Mouse (Mus musculus) stomach, embryonic 16.5 days (tissue): Measurements from ENCODE around the gene Ppfibp1. TPM values are rescaled to one million over a fixed set of nuclear protein-coding genes. Genes with fewer than 3 reads are reported as not detected.
A peak's percentile ranks its signal among the peaks of the same experiment; 100 is the strongest.

Experiments
- ATAC-seq: fragments of 200-750 bp; cut with Nextera tagmentation; 2 replicates; pipeline ENCODE4 v1.8.0; 2017; ENCODE audit warnings: moderate number of reproducible peaks, moderate TSS enrichment; ENCODE audit not compliant: insufficient read depth, low FRiP score
- H3K27ac ChIP-seq: fragments of 300-500 bp; sonication (generic); 2 replicates; pipeline ENCODE4 v1.5.1; 2014; ENCODE audit warnings: low read length
- H3K27me3 ChIP-seq: fragments of 300-500 bp; sonication (generic); 2 replicates; pipeline ENCODE4 v1.6.1; 2014; ENCODE audit warnings: low read length, control low read depth, mixed read lengths; ENCODE audit not compliant: control insufficient read depth, insufficient read depth
- H3K36me3 ChIP-seq: fragments of 300-500 bp; sonication (generic); 2 replicates; pipeline ENCODE4 v1.6.1; 2014; ENCODE audit warnings: low read length; ENCODE audit not compliant: control insufficient read depth, insufficient read depth
- H3K4me1 ChIP-seq: fragments of 300-500 bp; sonication (generic); 2 replicates; pipeline ENCODE4 v1.6.1; 2014; ENCODE audit warnings: low read length, control low read depth, mixed read lengths; ENCODE audit not compliant: control insufficient read depth, insufficient read depth
- H3K4me2 ChIP-seq: fragments of 300-500 bp; sonication (generic); 2 replicates; pipeline ENCODE4 v1.6.1; 2014; ENCODE audit warnings: low read depth, low read length, mixed read lengths
- H3K4me3 ChIP-seq: fragments of 300-500 bp; sonication (generic); replicated peaks from 2 replicates; pipeline ENCODE4 v1.5.1; 2014; ENCODE audit warnings: mild to moderate bottlenecking, low read length
- H3K9ac ChIP-seq: fragments of 300-500 bp; sonication (generic); 2 replicates; pipeline ENCODE4 v1.6.1; 2014; ENCODE audit warnings: low read length
- H3K9me3 ChIP-seq: fragments of 300-500 bp; sonication (generic); replicated peaks from 2 replicates; pipeline ENCODE4 v1.6.1; 2016; ENCODE audit warnings: low read length, control low read depth; ENCODE audit not compliant: control insufficient read depth
- WGBS: fragments of 180-500 bp; shearing (Covaris S2); extraction: QIAGEN DNeasy Blood & Tissue Kit; methylation state at CpG from one replicate; pipeline ENCODE4 v1.1.7; 2014; 5-methylcytosine and 5-hydroxymethylcytosine counted together
- polyA plus RNA-seq: library from polyadenylated mRNA; unstranded; fragments of >200 nt; fragmentation: Nextera tagmentation; extraction: Ambion mirVana; gene quantifications from 2 replicates; pipeline ENCODE4 v1.2.1, GENCODE M21; 2015

The Ppfibp1 gene
- polyA plus RNA-seq, 1 experiment from 2014 or later = 51.4 TPM

GRCm38 (mm10) chr6:147030096-147030885 is 142.0 kb downstream of the Ppfibp1 start:
- Histone ChIP-seq H3K9me3 (no peaks in the 10 kb centered on the region), H3K4me1 (no peaks in the 10 kb centered on the region), H3K4me2 (no peak overlapping the region), H3K27me3 (no peaks in the 10 kb centered on the region), H3K4me3 (no peak overlapping the region), H3K27ac (no peak overlapping the region), H3K9ac (no peak overlapping the region), H3K36me3 (peaks cover 3% of the 10 kb centered on the region; the same call in 1 of the 2 replicates)
- WGBS = 88% methylated on average over 15 of the region's 15 CpGs
- ATAC-seq = no peak

DNA sequence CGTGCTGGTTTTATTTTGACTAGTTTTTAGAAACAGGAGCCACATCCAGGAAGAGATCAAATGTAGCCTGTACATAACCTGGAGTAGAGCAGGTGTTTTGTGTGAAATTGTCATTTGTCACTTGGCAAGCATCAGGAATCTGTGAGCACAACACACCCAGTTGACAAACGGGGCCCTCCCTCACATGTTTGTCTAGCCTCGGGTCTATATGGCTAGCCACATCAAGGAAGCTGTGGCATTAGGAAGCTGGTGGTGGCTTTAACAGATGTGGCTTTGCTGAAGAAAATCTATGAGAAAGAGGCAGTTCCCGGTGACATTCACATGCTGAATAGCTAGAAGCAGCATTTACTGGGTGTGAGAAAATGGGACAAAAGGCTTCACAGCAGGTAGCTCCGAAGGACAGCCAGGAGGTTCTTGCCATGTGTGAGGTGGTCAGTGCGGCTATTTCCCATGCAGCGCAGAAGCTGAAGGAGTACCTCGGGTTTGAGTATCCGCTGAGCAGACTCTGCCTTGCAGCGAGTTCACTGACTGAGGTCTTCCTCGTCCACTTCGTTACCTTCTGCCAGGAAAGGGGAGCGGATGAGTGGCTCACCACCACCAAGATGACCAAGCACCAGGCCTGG is 144.1 kb downstream of the Ppfibp1 start, which contains the start of gene Rep15:
Rep15 (plus strand) TSS at position 282 of the 623 bp plus-strand sequence.
- ATAC-seq = no peak
- Histone ChIP-seq H3K4me1 (no peaks in the 10 kb centered on the region), H3K9me3 (no peaks in the 10 kb centered on the region), H3K27me3 (no peaks in the 10 kb centered on the region), H3K4me2 (no peak within 1 kb of the TSS), H3K36me3 (peaks cover 3% of the 10 kb centered on the region; the same call in 1 of the 2 replicates), H3K9ac (peak within 1 kb of the TSS; percentile 35; the same call in 1 of the 2 replicates), H3K27ac (no peak within 1 kb of the TSS), H3K4me3 (no peak within 1 kb of the TSS)
- 51% methylated on average over 13 of the region's 13 CpGs for WGBS

GRCm38 (mm10) chr6:147042291-147043290 is 154.3 kb downstream of the Ppfibp1 start, which contains the start of gene Mrps35:
Mrps35 (plus strand) TSS chr6:147042764.
- Histone ChIP-seq H3K9ac (peak within 1 kb of the TSS; percentile 97), H3K4me3 (peak within 1 kb of the TSS; percentile 93), H3K36me3 (peaks cover 6% of the 10 kb centered on the region; the same call in 1 of the 2 replicates), H3K4me2 (peak within 1 kb of the TSS; percentile 72), H3K9me3 (no peaks in the 10 kb centered on the region), H3K4me1 (0 out of 2 replicates have a peak, but pooled peaks cover 5% of the 10 kb centered on the region), H3K27ac (peak within 1 kb of the TSS; percentile 89), H3K27me3 (no peaks in the 10 kb centered on the region)
- peak; percentile 97 for ATAC-seq
- 3% methylated on average over 66 of the region's 66 CpGs for WGBS

DNA sequence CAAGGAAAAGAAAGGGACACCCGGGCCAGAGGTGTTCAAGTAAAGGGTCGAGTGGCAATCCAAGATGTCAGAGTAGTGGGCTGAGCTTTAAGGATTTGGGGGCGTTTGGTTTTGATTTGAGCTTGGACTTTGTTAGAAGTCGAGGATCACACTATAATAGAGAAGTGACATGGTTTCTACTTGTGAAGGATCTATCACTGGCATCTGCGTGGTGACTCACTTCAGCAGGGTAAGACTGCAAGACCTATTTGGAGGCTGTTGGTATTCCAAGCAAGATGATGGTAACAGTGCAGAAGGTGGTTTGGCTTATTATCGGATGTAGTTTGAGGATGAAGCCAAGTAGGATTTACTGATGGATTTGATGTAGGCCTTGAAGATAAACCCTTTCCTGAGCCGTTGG is 155.3 kb downstream of the Ppfibp1 start:
- no peaks in the 10 kb centered on the region for H3K27me3 ChIP-seq
- peak overlapping the region; percentile 72 for H3K4me2 ChIP-seq
- H3K4me3 ChIP-seq = peak overlapping the region; percentile 93
- ATAC-seq = no peak
- no peaks in the 10 kb centered on the region for H3K9me3 ChIP-seq
- H3K36me3 ChIP-seq = peaks cover 6% of the 10 kb centered on the region; the same call in 1 of the 2 replicates
- H3K27ac ChIP-seq = no peak overlapping the region
- H3K4me1 ChIP-seq = 0 out of 2 replicates have a peak, but pooled peaks cover 5% of the 10 kb centered on the region
- H3K9ac ChIP-seq = peak overlapping the region; percentile 97
- WGBS = 45% methylated on average over 7 of the region's 7 CpGs

DNA sequence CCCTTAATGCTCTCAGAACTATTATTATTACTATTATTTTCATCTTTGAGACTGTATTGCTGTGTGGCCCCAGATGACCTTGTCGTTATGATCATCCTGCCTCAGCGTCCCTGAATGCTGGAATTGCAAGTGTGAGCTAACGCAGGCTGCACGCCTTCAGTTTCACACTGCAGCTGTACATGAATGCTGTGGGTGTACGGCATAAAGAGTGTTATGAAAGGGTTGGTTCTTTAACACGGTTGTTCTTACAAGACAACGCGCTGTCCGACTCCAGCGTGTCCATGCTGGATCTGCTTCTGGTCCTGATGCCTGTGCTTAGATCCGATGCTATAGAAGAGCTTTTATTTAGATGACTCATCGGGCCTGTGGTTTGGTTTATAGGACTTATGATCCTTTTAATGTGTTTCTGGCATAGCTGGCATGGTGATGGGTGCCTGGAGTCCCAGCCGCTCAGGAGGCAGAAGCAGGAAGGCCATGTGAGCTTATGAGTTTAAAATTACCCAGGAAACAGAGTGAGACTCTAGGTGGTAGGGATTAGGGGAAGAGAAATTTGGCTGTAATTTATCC is 161.0 kb downstream of the Ppfibp1 start:
- 94% methylated on average over 13 of the region's 13 CpGs for WGBS
- no peaks in the 10 kb centered on the region for H3K9me3 ChIP-seq

DNA sequence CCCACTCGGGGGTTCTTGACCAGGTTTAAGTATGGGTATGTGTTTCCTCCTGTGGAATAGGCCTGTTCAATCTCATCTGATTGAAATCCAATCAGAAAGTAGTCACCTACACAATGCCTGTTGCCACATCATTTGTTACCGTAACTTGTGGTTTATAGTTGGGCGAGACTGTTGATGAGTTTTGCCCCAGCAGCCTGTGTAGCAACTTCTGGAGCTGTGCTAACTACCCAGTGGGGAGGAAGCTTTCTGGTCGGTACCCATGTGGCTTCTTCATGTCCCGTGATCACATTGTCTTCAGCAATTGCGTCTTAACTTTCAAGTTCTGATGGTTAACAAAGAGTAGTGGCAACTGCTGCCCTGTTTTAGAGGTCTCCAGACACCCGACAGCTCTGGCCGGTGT is 163.4 kb downstream of the Ppfibp1 start:
- 91% methylated on average over 8 of the region's 8 CpGs for WGBS
- Histone ChIP-seq H3K4me2 (no peak overlapping the region), H3K27ac (no peak overlapping the region), H3K9me3 (no peaks in the 10 kb centered on the region), H3K27me3 (no peaks in the 10 kb centered on the region), H3K4me3 (no peak overlapping the region), H3K4me1 (no peaks in the 10 kb centered on the region), H3K36me3 (peaks cover 19% of the 10 kb centered on the region), H3K9ac (no peak overlapping the region)
- ATAC-seq = no peak

More for the DNA sequence above, 161.0 kb downstream of the Ppfibp1 start:
- Histone ChIP-seq H3K27me3 (no peaks in the 10 kb centered on the region), H3K4me2 (no peak overlapping the region), H3K27ac (no peak overlapping the region), H3K4me1 (no peaks in the 10 kb centered on the region), H3K9ac (no peak overlapping the region), H3K36me3 (peaks cover 25% of the 10 kb centered on the region), H3K4me3 (no peak overlapping the region)
- no peak for ATAC-seq

GRCm38 (mm10) chr6:147052440-147052839 is 164.2 kb downstream of the Ppfibp1 start:
- Histone ChIP-seq H3K27ac (no peak overlapping the region), H3K27me3 (no peaks in the 10 kb centered on the region), H3K9ac (no peak overlapping the region), H3K36me3 (peaks cover 18% of the 10 kb centered on the region), H3K4me2 (no peak overlapping the region), H3K4me1 (no peaks in the 10 kb centered on the region), H3K9me3 (no peaks in the 10 kb centered on the region), H3K4me3 (no peak overlapping the region)
- ATAC-seq = no peak
- WGBS = 89% methylated on average over 9 of the region's 9 CpGs

DNA sequence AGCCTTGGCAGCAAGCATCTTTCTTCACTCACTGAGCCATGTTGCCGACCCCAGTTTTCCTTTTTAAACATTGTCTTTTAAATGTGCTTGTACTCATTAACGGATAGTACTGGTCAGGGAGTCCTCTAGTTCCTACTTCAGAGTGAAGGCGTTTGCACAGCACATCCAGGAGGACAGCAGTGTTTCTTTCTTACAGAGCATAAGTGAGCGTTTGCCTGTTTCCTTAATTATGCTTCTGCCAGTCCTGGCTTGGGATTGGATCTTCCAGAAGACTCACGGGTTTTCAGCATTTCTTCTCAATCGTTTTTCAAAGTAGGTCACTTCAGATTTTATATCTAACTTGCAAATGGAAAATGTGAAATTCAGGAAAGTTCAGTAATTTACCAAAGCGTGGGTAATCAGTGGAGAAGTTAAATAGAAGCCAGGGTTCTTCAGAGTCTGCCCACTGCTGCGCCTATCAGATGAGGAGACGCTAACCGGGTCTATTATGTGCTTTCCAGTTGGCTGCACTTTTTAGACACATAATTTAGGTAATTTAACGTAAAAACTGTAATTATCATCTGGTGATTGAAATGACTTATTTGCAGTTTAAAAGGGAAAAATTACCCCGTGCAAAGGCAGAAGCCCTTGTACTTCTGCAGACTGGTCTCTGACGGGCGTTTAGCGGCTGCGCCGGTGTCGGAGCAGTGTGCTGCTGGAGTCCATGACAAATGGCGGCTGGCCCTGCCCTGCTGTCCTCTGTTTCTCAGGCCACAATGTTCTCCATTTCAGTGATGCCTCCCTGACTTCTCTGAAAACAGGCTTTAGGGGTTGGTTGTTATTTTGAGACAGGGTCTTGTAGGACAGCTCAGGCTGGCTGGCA is 165.7 kb downstream of the Ppfibp1 start:
- H3K9me3 ChIP-seq = no peaks in the 10 kb centered on the region
- H3K27ac ChIP-seq = no peak overlapping the region
- ATAC-seq = no peak

More for the DNA sequence above, 165.7 kb downstream of the Ppfibp1 start:
- Histone ChIP-seq H3K4me2 (no peak overlapping the region), H3K36me3 (peaks cover 18% of the 10 kb centered on the region; the same call in 1 of the 2 replicates), H3K4me3 (no peak overlapping the region), H3K9ac (no peak overlapping the region), H3K27me3 (no peaks in the 10 kb centered on the region), H3K4me1 (no peaks in the 10 kb centered on the region)
- 92% methylated on average over 19 of the region's 19 CpGs for WGBS
